Mouse (Mus musculus) cortical plate, adult 2 months (tissue): Measurements from ENCODE around the gene Slc39a13. TPM values are rescaled to one million over a fixed set of nuclear protein-coding genes. Genes with fewer than 3 reads are reported as not detected.
"Not testable (repeated sequence)": the region's sequence is repeated elsewhere in the genome, so short reads cannot be mapped to it uniquely, and the experiment has no call there.

Experiments used
- H3K27ac ChIP-seq: fragments of 200-500 bp; 2 replicates; pipeline ENCODE4 v1.5.1; 2012; ENCODE audit warnings: low read length, control low read depth, inconsistent platforms; ENCODE audit not compliant: insufficient read depth
- H3K4me1 ChIP-seq: fragments of 200-500 bp; 2 replicates; pipeline ENCODE4 v1.6.1; 2011; ENCODE audit warnings: low read length; ENCODE audit not compliant: control insufficient read depth, insufficient read depth
- H3K4me3 ChIP-seq: fragments of 200-500 bp; 2 replicates; pipeline ENCODE4 v1.5.1; 2011; ENCODE audit warnings: mild to moderate bottlenecking, low read length, control low read depth; ENCODE audit not compliant: insufficient read depth
- CTCF ChIP-seq: fragments of 200-500 bp; IDR thresholded peaks from 2 replicates; pipeline ENCODE4 v1.5.1; 2011; ENCODE audit warnings: mild to moderate bottlenecking, control low read depth, low read length; ENCODE audit not compliant: insufficient read depth; ENCODE audit errors: extremely low read depth
- POLR2A ChIP-seq: fragments of 200-500 bp; IDR thresholded peaks from 2 replicates; pipeline ENCODE4 v1.6.1; 2011; ENCODE audit warnings: mild to moderate bottlenecking, low read length, control low read depth; ENCODE audit not compliant: insufficient read depth; ENCODE audit errors: extremely low read depth
- polyA plus RNA-seq: library from polyadenylated mRNA; depleted of rRNA; stranded (reverse); fragments of >200 nt; gene quantifications from 2 replicates; pipeline ENCODE4 v1.2.3, GENCODE M21; 2012

The Slc39a13 gene
- polyA plus RNA-seq, 1 experiment, result 51.3 TPM

GRCm38 (mm10) chr2:91112491-91112890 is 42.3 kb upstream of the Slc39a13 start:
- H3K4me3 ChIP-seq, result no peak overlapping the region
- TF ChIP-seq POLR2A (no peak), CTCF (no peak)
- H3K4me1 ChIP-seq, result no peaks in the 10 kb centered on the region
- no peak overlapping the region for H3K27ac ChIP-seq

- H3K4me1 ChIP-seq, H3K27ac ChIP-seq, H3K4me3 ChIP-seq: not testable (repeated sequence)
Measured at GRCm38 (mm10) chr2:91111832-91112231, 41.6 kb upstream of the Slc39a13 start.

- Histone ChIP-seq H3K4me1 (no peaks in the 10 kb centered on the region), H3K27ac (no peak overlapping the region), H3K4me3 (no peak overlapping the region)
- TF ChIP-seq POLR2A, result no peak
- no peak for TF ChIP-seq CTCF
Measured at GRCm38 (mm10) chr2:91110429-91110828, 40.2 kb upstream of the Slc39a13 start.

GRCm38 (mm10) chr2:91109807-91110385 is 39.7 kb upstream of the Slc39a13 start:
- Histone ChIP-seq H3K4me3 (no peak overlapping the region), H3K4me1 (no peaks in the 10 kb centered on the region), H3K27ac (no peak overlapping the region)
- TF ChIP-seq CTCF, result no peak
- TF ChIP-seq POLR2A, result no peak

- no peaks in the 10 kb centered on the region for H3K4me1 ChIP-seq
- TF ChIP-seq POLR2A (no peak), CTCF (no peak)
- H3K27ac ChIP-seq, result no peak overlapping the region
- no peak overlapping the region for H3K4me3 ChIP-seq
Measured at GRCm38 (mm10) chr2:91109241-91109640, 39.0 kb upstream of the Slc39a13 start.

GRCm38 (mm10) chr2:91108156-91108555 is 37.9 kb upstream of the Slc39a13 start:
- TF ChIP-seq CTCF, result no peak
- TF ChIP-seq POLR2A, result no peak
- no peak overlapping the region for H3K27ac ChIP-seq
- no peak overlapping the region for H3K4me3 ChIP-seq
- H3K4me1 ChIP-seq, result no peaks in the 10 kb centered on the region

- TF ChIP-seq CTCF, result peak; percentile 91
- TF ChIP-seq POLR2A, result no peak
- no peaks in the 10 kb centered on the region for H3K4me1 ChIP-seq
- no peak overlapping the region for H3K27ac ChIP-seq
- H3K4me3 ChIP-seq, result no peak overlapping the region
Measured at GRCm38 (mm10) chr2:91101124-91101740, 31.0 kb upstream of the Slc39a13 start.

- Histone ChIP-seq H3K4me1 (no peaks in the 10 kb centered on the region), H3K4me3 (no peak overlapping the region), H3K27ac (no peak overlapping the region)
- no peak for TF ChIP-seq CTCF
- TF ChIP-seq POLR2A, result no peak
Measured at GRCm38 (mm10) chr2:91098156-91098555, 27.9 kb upstream of the Slc39a13 start.

GRCm38 (mm10) chr2:91097015-91097414 is 26.8 kb upstream of the Slc39a13 start:
- no peak overlapping the region for H3K4me3 ChIP-seq
- no peaks in the 10 kb centered on the region for H3K4me1 ChIP-seq
- no peak for TF ChIP-seq CTCF
- no peak for TF ChIP-seq POLR2A
- no peak overlapping the region for H3K27ac ChIP-seq

- no peak overlapping the region for H3K4me3 ChIP-seq
- TF ChIP-seq POLR2A, result no peak
- H3K27ac ChIP-seq, result no peak overlapping the region
- no peaks in the 10 kb centered on the region for H3K4me1 ChIP-seq
Measured at GRCm38 (mm10) chr2:91096524-91096923, 26.3 kb upstream of the Slc39a13 start.
